Mouse (Mus musculus): ENCODE measurements around the gene Gm10447. TPM values are rescaled to one million over a fixed set of nuclear protein-coding genes. Genes with fewer than 3 reads are reported as not detected.

The Gm10447 gene
- polyA plus RNA-seq, 1 experiment: not detected

DNA sequence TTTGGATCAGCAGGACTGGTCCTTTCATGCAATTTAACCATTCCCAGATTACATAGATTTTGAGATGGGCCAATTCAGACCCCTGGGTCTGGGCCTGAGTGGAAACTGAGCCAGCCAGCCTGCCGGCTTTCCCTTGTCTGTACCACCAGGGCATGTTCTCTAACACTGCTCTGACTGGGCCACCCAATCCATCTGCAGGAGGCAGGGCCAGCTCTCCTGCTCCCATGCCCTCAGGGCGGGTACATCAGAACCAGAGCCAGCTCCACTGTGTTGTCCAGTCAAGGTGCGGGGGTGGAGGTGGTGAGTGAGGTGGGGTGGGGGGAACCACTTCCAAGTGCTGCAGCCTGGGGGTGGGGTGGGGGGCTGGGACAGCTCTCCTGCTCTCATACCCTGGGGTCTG, 29.4 kb upstream of the Gm10447 start:
- Histone ChIP-seq H3K27me3 (ENCODE audit: control insufficient read depth, insufficient read depth, low read length) (no peaks in the 10 kb centered on the region), H3K27ac (ENCODE audit: insufficient read depth, low read depth, low read length) (no peak overlapping the region), H3K4me3 (ENCODE audit: low read depth, low read length) (no peak overlapping the region), H3K4me1 (ENCODE audit: control insufficient read depth, insufficient read depth, insufficient read length, low read length) (peaks cover 11% of the 10 kb centered on the region; the same call in 1 of the 2 replicates), H3K36me3 (ENCODE audit: control insufficient read depth, insufficient read depth, low read length) (no peaks in the 10 kb centered on the region)
- TF ChIP-seq POLR2A (IDR thresholded peaks at IDR 0.05; ENCODE audit: low read depth, low read length): no peak
- WGBS: 87% methylated on average over 3 of the region's 3 CpGs

DNA sequence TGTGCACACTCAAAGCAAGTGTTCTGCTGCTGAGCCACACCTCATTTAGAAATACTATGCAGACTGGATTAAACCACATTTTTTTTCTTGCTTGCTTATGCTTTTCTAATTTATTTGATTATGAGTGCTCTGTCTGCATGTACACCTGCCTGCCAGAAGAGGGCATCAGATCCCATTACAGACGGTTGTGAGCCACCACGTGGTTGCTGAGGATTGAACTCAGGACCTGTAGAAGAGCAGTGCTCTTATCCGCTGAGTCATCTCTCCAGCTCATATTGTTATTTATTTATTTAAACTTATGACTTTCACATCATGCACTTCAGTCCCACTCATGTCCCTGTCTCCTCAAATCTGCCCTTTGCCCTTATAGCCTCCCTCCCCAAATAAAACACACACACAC, 28.8 kb upstream of the Gm10447 start:
- peaks cover 11% of the 10 kb centered on the region; the same call in 1 of the 2 replicates for H3K4me1 ChIP-seq (ENCODE audit: control insufficient read depth, insufficient read depth, insufficient read length, low read length)
- WGBS: 40% methylated on average over 3 of the region's 3 CpGs
- TF ChIP-seq POLR2A (IDR thresholded peaks at IDR 0.05; ENCODE audit: low read depth, low read length) (no peak), CTCF (IDR thresholded peaks at IDR 0.05; ENCODE audit: extremely low read depth, insufficient read length, insufficient replicate concordance, low read depth, low read length) (peak; percentile 37; the same call in 1 of the 2 replicates)
- no peaks in the 10 kb centered on the region for H3K27me3 ChIP-seq (ENCODE audit: control insufficient read depth, insufficient read depth, low read length)
- no peaks in the 10 kb centered on the region for H3K36me3 ChIP-seq (ENCODE audit: control insufficient read depth, insufficient read depth, low read length)
- H3K4me3 ChIP-seq (ENCODE audit: low read depth, low read length): no peak overlapping the region
- no peak overlapping the region for H3K27ac ChIP-seq (ENCODE audit: insufficient read depth, low read depth, low read length)

DNA sequence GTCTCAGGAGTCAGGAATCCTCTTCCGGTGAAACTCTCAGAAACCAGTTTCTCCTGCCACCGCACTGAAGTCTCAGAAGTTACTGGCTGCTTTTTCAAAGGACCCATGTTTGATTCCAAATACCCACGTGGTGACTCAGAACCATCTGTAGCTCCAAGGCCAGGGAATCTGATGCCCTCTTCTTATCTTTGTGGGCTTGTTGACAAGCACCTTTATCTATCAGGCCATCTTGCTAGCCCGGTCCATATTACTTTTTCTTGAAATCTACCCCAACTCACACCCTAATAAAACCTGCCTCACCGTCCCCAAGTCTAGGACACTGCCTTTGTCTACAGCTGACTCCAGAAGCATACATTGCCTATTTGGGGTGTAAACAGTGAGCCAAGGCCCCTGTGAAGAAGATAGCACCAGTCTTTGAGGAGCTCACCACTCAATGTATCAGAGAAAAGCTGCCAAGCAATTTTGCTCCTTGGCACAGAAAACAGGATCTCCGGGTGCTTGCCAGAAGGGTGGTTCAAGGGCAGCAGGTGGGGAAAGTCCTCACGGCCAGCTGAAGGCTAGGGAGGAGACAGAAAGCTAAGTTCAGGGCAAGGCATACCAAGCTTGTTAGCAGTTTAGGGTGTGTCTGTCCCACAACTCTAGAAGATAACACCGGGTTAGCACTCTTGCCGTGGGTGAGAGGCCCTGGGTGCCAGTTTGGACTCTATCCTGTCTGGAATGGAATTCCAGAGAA, 26.4 kb upstream of the Gm10447 start:
- Histone ChIP-seq H3K27ac (ENCODE audit: insufficient read depth, low read depth, low read length) (peak overlapping the region; percentile 100), H3K4me1 (ENCODE audit: control insufficient read depth, insufficient read depth, insufficient read length, low read length) (peaks cover 12% of the 10 kb centered on the region), H3K36me3 (ENCODE audit: control insufficient read depth, insufficient read depth, low read length) (no peaks in the 10 kb centered on the region), H3K27me3 (ENCODE audit: control insufficient read depth, insufficient read depth, low read length) (no peaks in the 10 kb centered on the region; the same call in 1 of the 2 replicates), H3K4me3 (ENCODE audit: low read depth, low read length) (no peak overlapping the region)
- TF ChIP-seq CTCF (IDR thresholded peaks at IDR 0.05; ENCODE audit: extremely low read depth, insufficient read length, insufficient replicate concordance, low read depth, low read length): no peak
- no peak for TF ChIP-seq POLR2A (IDR thresholded peaks at IDR 0.05; ENCODE audit: low read depth, low read length)
- WGBS: 32% methylated on average over 9 of the region's 9 CpGs

DNA sequence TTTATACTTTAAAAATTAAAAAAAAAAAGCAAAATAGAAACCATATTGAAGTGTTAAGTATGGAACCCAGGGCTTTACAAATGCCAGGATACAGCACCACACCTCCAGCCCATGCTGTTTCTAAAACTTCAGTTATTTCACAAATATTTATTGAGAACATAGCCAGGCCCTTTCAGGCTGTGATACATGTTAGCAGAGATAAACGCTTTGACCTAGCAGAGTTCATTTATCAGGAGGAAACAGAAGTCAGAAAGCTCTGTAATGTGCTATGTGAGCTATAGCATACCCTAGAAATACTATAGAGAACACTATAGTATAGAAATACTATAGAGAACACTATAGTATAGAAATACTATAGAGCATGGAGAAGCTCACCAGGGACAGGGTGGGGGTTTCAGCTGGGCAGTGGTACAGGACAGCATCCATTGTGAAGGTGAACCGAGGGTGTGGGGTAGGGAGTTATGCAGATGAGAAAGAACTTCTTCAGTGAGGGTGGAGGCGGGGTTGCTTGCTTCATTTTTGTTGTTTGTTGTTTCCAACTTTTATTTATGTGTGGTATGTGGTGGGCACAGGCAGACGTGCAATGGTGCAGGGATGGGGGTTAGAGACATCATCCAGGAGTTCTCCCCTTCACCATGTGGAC, 24.3 kb upstream of the Gm10447 start:
- H3K27ac ChIP-seq (ENCODE audit: insufficient read depth, low read depth, low read length): no peak overlapping the region
- no peak for TF ChIP-seq CTCF (IDR thresholded peaks at IDR 0.05; ENCODE audit: extremely low read depth, insufficient read length, insufficient replicate concordance, low read depth, low read length)
- no peak for TF ChIP-seq POLR2A (IDR thresholded peaks at IDR 0.05; ENCODE audit: low read depth, low read length)
- no peaks in the 10 kb centered on the region for H3K36me3 ChIP-seq (ENCODE audit: control insufficient read depth, insufficient read depth, low read length)
- no peak overlapping the region for H3K4me3 ChIP-seq (ENCODE audit: low read depth, low read length)
- H3K27me3 ChIP-seq (ENCODE audit: control insufficient read depth, insufficient read depth, low read length): no peaks in the 10 kb centered on the region; the same call in 1 of the 2 replicates
- 82% methylated on average over 4 of the region's 4 CpGs for WGBS
- peaks cover 12% of the 10 kb centered on the region for H3K4me1 ChIP-seq (ENCODE audit: control insufficient read depth, insufficient read depth, insufficient read length, low read length)

DNA sequence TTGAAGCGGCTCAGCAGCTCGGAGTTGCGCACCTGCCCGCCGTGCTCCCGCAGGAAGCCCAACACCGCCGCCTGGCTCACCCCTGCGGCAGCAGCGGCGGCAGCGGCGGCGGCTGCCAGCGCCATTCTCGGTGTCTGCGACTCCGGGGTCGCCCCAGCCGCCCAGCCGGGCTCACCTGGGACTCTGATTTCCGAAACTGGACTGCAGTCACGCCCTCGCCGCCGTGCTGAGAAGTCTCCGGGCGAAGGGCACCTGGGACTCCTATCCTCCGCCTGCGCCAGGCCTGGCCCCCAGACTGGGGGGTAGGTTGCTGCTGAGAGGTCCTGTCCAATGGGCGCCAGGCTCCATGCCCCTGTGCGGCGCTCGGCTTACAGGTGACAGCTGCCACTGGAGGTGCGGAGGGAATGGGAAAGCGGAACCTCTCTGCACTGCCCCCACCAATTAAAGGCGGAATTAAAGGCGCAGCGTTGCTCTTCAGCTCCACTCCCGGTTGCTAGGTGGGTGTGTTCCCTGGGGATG, 22.9 kb upstream of the Gm10447 start, which contains the start of the genes Gm9945 and Sowaha:
TSS of gene Gm9945 (plus strand) at position 384 of the 519 bp plus-strand sequence.
TSS of gene Sowaha (minus strand) at position 492 of the 519 bp plus-strand sequence.
- H3K27ac ChIP-seq (ENCODE audit: insufficient read depth, low read depth, low read length): peak within 1 kb of the TSS; percentile 80
- H3K27me3 ChIP-seq (ENCODE audit: control insufficient read depth, insufficient read depth, low read length): no peaks in the 10 kb centered on the region; the same call in 1 of the 2 replicates
- no peaks in the 10 kb centered on the region for H3K36me3 ChIP-seq (ENCODE audit: control insufficient read depth, insufficient read depth, low read length)
- 0 out of 2 replicates have a peak, but pooled peaks have one; percentile 9 for TF ChIP-seq CTCF (IDR thresholded peaks at IDR 0.05; ENCODE audit: extremely low read depth, insufficient read length, insufficient replicate concordance, low read depth, low read length)
- peak; percentile 51; the same call in 1 of the 2 replicates for TF ChIP-seq POLR2A (IDR thresholded peaks at IDR 0.05; ENCODE audit: low read depth, low read length)
- peaks cover 12% of the 10 kb centered on the region for H3K4me1 ChIP-seq (ENCODE audit: control insufficient read depth, insufficient read depth, insufficient read length, low read length)
- under 1% methylated on average over 40 of the region's 40 CpGs for WGBS
- peak within 1 kb of the TSS; percentile 79 for H3K4me3 ChIP-seq (ENCODE audit: low read depth, low read length)

DNA sequence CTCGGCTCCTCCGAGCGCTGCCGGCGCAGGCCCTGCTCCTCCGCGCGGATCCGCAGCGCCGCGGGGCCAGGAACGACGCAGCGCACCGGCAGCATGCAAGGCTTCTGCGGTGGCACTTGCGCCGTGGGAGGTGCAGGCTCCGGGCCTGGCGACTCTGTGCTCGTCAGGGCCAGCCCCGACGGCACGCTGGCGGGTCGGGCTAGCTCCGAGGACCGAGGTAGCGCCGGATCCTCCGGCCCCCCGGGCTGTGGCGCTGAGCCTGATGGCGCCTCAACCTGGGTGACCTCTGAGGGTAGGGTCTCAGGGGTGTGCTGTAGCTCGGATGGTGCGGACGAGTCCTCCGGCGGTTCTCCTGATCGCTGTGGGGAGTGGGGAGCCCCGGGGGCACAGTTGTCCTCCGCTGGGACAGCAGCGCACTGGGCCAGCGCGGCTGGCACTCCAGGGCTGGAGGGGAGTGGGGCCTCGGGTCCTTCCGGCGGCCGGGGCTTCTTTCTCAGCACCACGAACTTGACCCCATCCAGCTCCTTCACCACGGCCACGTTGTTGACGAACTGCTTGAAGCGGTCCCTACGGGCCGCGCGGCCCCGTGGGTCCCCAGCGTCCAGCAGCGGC, 22.4 kb upstream of the Gm10447 start:
- 1% methylated on average over 62 of the region's 62 CpGs for WGBS
- Histone ChIP-seq H3K4me1 (ENCODE audit: control insufficient read depth, insufficient read depth, insufficient read length, low read length) (peaks cover 12% of the 10 kb centered on the region), H3K27me3 (ENCODE audit: control insufficient read depth, insufficient read depth, low read length) (no peaks in the 10 kb centered on the region; the same call in 1 of the 2 replicates), H3K4me3 (ENCODE audit: low read depth, low read length) (peak overlapping the region; percentile 79), H3K27ac (ENCODE audit: insufficient read depth, low read depth, low read length) (peak overlapping the region; percentile 80), H3K36me3 (ENCODE audit: control insufficient read depth, insufficient read depth, low read length) (no peaks in the 10 kb centered on the region)
- TF ChIP-seq CTCF (IDR thresholded peaks at IDR 0.05; ENCODE audit: extremely low read depth, insufficient read length, insufficient replicate concordance, low read depth, low read length): no peak
- no peak for TF ChIP-seq POLR2A (IDR thresholded peaks at IDR 0.05; ENCODE audit: low read depth, low read length)

Data from small intestine, adult 2 months (tissue).